Mouse (Mus musculus): ENCODE measurements around the gene Leng1.
A peak's percentile ranks its signal among the peaks of the same experiment; 100 is the strongest.

Leng1 gene

GRCm38 (mm10) chr7:3692382-3692986, 26.8 kb upstream of the Leng1 start, which contains the start of gene Tsen34:
Gene Tsen34, plus strand, starts transcription at chr7:3692863.
- no peak for DNase-seq (ENCODE audit: low spot score in 2 of 2)

GRCm38 (mm10) chr7:3691919-3692318, 26.3 kb upstream of the Leng1 start:
- no peak for DNase-seq (ENCODE audit: low spot score in 2 of 2)

- no peak for DNase-seq (ENCODE audit: low spot score in 2 of 2)
Measured at GRCm38 (mm10) chr7:3685400-3686187, 20.0 kb upstream of the Leng1 start.

- DNase-seq (ENCODE audit: low spot score in 2 of 2): no peak
Measured at GRCm38 (mm10) chr7:3684698-3685097, 19.1 kb upstream of the Leng1 start.

GRCm38 (mm10) chr7:3683908-3684550, 18.4 kb upstream of the Leng1 start:
- DNase-seq (ENCODE audit: low spot score in 2 of 2): peak in 1 of 2 experiments; percentile 35

- DNase-seq (ENCODE audit: low spot score in 2 of 2): no peak
Measured at GRCm38 (mm10) chr7:3677342-3677741, 11.7 kb upstream of the Leng1 start, which contains the start of gene Tmc4. Gene Tmc4, minus strand, starts transcription at chr7:3677553.

GRCm38 (mm10) chr7:3676371-3676770, 10.7 kb upstream of the Leng1 start:
- no peak for DNase-seq (ENCODE audit: low spot score in 2 of 2)

GRCm38 (mm10) chr7:3675228-3675548, 9.5 kb upstream of the Leng1 start:
- no peak for DNase-seq (ENCODE audit: low spot score in 2 of 2)

- peak; percentile 74 to 85 for DNase-seq (ENCODE audit: low spot score in 2 of 2)
Measured at GRCm38 (mm10) chr7:3674507-3675227, 9.0 kb upstream of the Leng1 start.

GRCm38 (mm10) chr7:3666921-3667391, 1.3 kb upstream of the Leng1 start:
- DNase-seq (ENCODE audit: low spot score in 2 of 2): no peak

GRCm38 (mm10) chr7:3664524-3665214, 971 bp downstream of the Leng1 start:
- DNase-seq (ENCODE audit: low spot score in 2 of 2): no peak

- DNase-seq (ENCODE audit: low spot score in 2 of 2): no peak
Measured at GRCm38 (mm10) chr7:3658578-3658977, 7.1 kb downstream of the Leng1 start.

- DNase-seq (ENCODE audit: low spot score in 2 of 2): no peak
Measured at GRCm38 (mm10) chr7:3656966-3657365, 8.7 kb downstream of the Leng1 start.

- no peak for DNase-seq (ENCODE audit: low spot score in 2 of 2)
Measured at GRCm38 (mm10) chr7:3646641-3647040, 19.0 kb downstream of the Leng1 start.

- no peak for DNase-seq (ENCODE audit: low spot score in 2 of 2)
Measured at GRCm38 (mm10) chr7:3646188-3646587, 19.5 kb downstream of the Leng1 start.

- no peak for DNase-seq (ENCODE audit: low spot score in 2 of 2)
Measured at GRCm38 (mm10) chr7:3645488-3646025, 20.1 kb downstream of the Leng1 start.

- peak; percentile 99 for DNase-seq (ENCODE audit: low spot score in 2 of 2)
Measured at GRCm38 (mm10) chr7:3644672-3645487, 20.8 kb downstream of the Leng1 start, which contains the start of gene Cnot3. Gene Cnot3, plus strand, starts transcription at chr7:3645268.

- DNase-seq (ENCODE audit: low spot score in 2 of 2): no peak
Measured at GRCm38 (mm10) chr7:3644348-3644671, 21.3 kb downstream of the Leng1 start.

GRCm38 (mm10) chr7:3643843-3644242, 21.8 kb downstream of the Leng1 start:
- DNase-seq (ENCODE audit: low spot score in 2 of 2): no peak

GRCm38 (mm10) chr7:3643412-3643811, 22.2 kb downstream of the Leng1 start:
- no peak for DNase-seq (ENCODE audit: low spot score in 2 of 2)

All from frontal cortex, postnatal 36 days (tissue).